Mouse (Mus musculus): ENCODE data around the gene Camkmt.

DNA sequence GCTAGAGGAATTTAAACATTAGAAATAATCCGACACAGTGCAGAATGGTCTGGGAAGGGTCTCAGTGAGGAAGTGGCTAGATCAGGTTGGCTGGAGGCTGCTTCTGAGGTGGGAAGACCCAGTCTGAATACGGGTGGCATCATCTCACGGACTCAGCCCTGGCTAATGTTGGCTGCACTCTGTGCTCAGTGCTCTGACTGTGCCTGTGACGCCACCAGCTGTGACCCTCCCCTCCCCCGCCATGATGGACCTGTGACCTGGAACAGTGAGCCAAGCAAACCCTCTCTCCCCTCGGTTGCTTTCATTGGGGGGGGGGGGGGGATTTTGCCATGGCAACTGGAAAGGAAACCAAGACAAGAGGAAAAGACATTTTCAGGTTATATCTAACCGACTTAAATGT is 159.4 kb downstream of the Camkmt start:
- TF ChIP-seq POLR2A (IDR thresholded peaks at IDR 0.05; ENCODE audit: low read depth, low read length) (no peak), CTCF (IDR thresholded peaks at IDR 0.05; ENCODE audit: borderline replicate concordance, insufficient read depth, low read length) (no peak)

Measured in embryonic fibroblast, embryonic 13.5 days (primary cell).